In the genomic region with DNA sequence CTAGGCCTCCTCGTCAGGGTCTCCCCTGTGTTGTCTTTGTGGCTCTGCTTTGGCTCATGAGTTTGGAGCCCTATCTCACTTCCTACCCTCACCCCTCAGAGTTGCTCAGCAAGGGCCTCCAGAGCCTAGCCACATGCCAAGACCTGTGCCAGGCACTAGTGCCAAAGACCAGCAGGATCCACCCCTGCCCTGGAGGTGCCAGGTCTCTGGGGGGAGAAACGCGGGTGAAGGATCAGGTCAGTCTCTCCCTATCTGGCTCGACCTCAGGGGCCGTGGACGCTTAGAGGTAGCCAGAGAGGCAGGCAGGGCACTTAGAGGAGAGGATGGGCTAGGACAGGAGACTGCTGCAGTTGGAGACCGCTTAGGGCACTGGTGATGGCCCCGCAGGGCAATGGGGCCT, we compare ENCODE assay signal across 28 mouse cellular contexts.
DNase-seq lines count a peak whose midpoint lies in the region; ATAC-seq and TF ChIP-seq lines count a peak whose summit lies in the region.
"Had no signal": no experiment of that assay in that cellular context is flagged by ENCODE, and none has a peak within 500 bp of the region (broad histone marks: within the 10 kb centered on the region; RNA-seq: fewer than 3 reads in every experiment).

No protein-coding gene starts in this region.

- ATAC-seq in stomach, embryonic 16.5 days (ENCODE audit: insufficient read depth, low FRiP score): no peak
- ATAC-seq: CD4-positive, CD25-positive, alpha-beta regulatory T cell, adult 4 months; forebrain, embryonic 13.5 days; hindbrain, postnatal 0 days; intestine, embryonic 15.5 days; liver, embryonic 12.5 days had no signal

- no peak overlapping the region for H3K27ac ChIP-seq in cerebellum, adult 2 months (ENCODE audit: insufficient read depth, low read length)
- peak overlapping the region; percentile 37; the same call in 1 of the 2 replicates for H3K27ac ChIP-seq in heart, embryonic 10.5 days
- H3K27ac ChIP-seq in embryonic facial prominence, embryonic 10.5 days (replicated peaks): peak overlapping the region; percentile 51
- no peak overlapping the region for H3K27ac ChIP-seq in stomach, embryonic 16.5 days (ENCODE audit: low read length)
- H3K27ac ChIP-seq: forebrain, embryonic 13.5 days; hindbrain, postnatal 0 days; intestine, embryonic 15.5 days; liver, embryonic 12.5 days; midbrain, embryonic 12.5 days; neural tube, embryonic 12.5 days had no signal

- H3K9ac ChIP-seq in stomach, embryonic 16.5 days (ENCODE audit: low read length): 0 out of 2 replicates have a peak overlapping the region, but pooled peaks have one; percentile 0
- H3K9ac ChIP-seq: forebrain, embryonic 13.5 days; intestine, embryonic 15.5 days; liver, embryonic 12.5 days; liver, postnatal 0 days; midbrain, embryonic 12.5 days; neural tube, embryonic 12.5 days had no signal

- peak; percentile 40 to 50 for DNase-seq in cerebellum, adult 2 months
- no peak for DNase-seq in cerebellum, postnatal 14 days
- DNase-seq in heart, embryonic 10.5 days (ENCODE audit: low spot score): no peak
- no peak for DNase-seq in heart, adult 18-20 months
- no peak for DNase-seq in embryonic facial prominence, embryonic 10.5 days (ENCODE audit: low spot score)
- DNase-seq in lung, postnatal 25 days (ENCODE audit: low spot score): no peak
- DNase-seq: cerebellum, adult 11 months; gastrocnemius, postnatal 36 days; heart, postnatal 4 days; kidney, adult 2 months; kidney, postnatal 4 days; liver, postnatal 0 days; lung, postnatal 4 days; right cerebral cortex, adult 18-20 months; spleen, adult 18-20 months; thymus, adult 2 months; thymus, postnatal 36 days had no signal

- H3K9me3 ChIP-seq in heart, embryonic 10.5 days: no peaks in the 10 kb centered on the region
- no peaks in the 10 kb centered on the region for H3K9me3 ChIP-seq in embryonic facial prominence, embryonic 10.5 days
- H3K9me3 ChIP-seq in stomach, embryonic 16.5 days (replicated peaks; ENCODE audit: control insufficient read depth, low read length): no peaks in the 10 kb centered on the region
- H3K9me3 ChIP-seq: forebrain, embryonic 13.5 days; intestine, embryonic 15.5 days; liver, embryonic 12.5 days; megakaryocyte, embryonic 14.5 days; midbrain, embryonic 12.5 days; neural tube, embryonic 12.5 days had no signal

- H3K4me3 ChIP-seq in cerebellum, adult 2 months (replicated peaks; ENCODE audit: insufficient read depth, low read depth, low read length): no peak overlapping the region
- no peak overlapping the region for H3K4me3 ChIP-seq in heart, embryonic 10.5 days
- H3K4me3 ChIP-seq in embryonic facial prominence, embryonic 10.5 days: no peak overlapping the region
- H3K4me3 ChIP-seq in stomach, embryonic 16.5 days (replicated peaks; ENCODE audit: low read length): no peak overlapping the region
- H3K4me3 ChIP-seq: erythroblast, embryonic 14.5 days; forebrain, embryonic 13.5 days; intestine, embryonic 15.5 days; liver, embryonic 12.5 days; midbrain, embryonic 12.5 days; myocyte; neural tube, embryonic 12.5 days had no signal

- H3K36me3 ChIP-seq in heart, embryonic 10.5 days: peaks cover 12% of the 10 kb centered on the region
- H3K36me3 ChIP-seq in embryonic facial prominence, embryonic 10.5 days (replicated peaks): peaks cover 50% of the 10 kb centered on the region
- H3K36me3 ChIP-seq in stomach, embryonic 16.5 days (ENCODE audit: control insufficient read depth, insufficient read depth, low read length): no peaks in the 10 kb centered on the region
- H3K36me3 ChIP-seq: liver, embryonic 12.5 days had no signal

- 31% methylated on average over 8 of the region's 8 CpGs for whole genome bisulfite sequencing in cerebellum, adult 2 months
- WGBS in heart, embryonic 10.5 days: 74% methylated on average over 8 of the region's 8 CpGs
- WGBS in embryonic facial prominence, embryonic 10.5 days: 85% methylated on average over 8 of the region's 8 CpGs
- WGBS in stomach, embryonic 16.5 days: 65% methylated on average over 8 of the region's 8 CpGs

- no peak for TF ChIP-seq POLR2A in cerebellum, adult 2 months (IDR thresholded peaks at IDR 0.05; ENCODE audit: borderline replicate concordance, insufficient read depth, low read length)

- no peak for TF ChIP-seq CTCF in cerebellum, adult 2 months (IDR thresholded peaks at IDR 0.05; ENCODE audit: borderline replicate concordance, insufficient read depth, low read depth, low read length)

- peaks cover 43% of the 10 kb centered on the region for H3K4me1 ChIP-seq in cerebellum, adult 2 months (ENCODE audit: control insufficient read depth, insufficient read depth, low read length)
- H3K4me1 ChIP-seq in heart, embryonic 10.5 days: peaks cover 45% of the 10 kb centered on the region
- H3K4me1 ChIP-seq in embryonic facial prominence, embryonic 10.5 days: peaks cover 68% of the 10 kb centered on the region
- H3K4me1 ChIP-seq in stomach, embryonic 16.5 days (ENCODE audit: control insufficient read depth, insufficient read depth, low read length): peaks cover 40% of the 10 kb centered on the region

- no peak overlapping the region for H3K4me2 ChIP-seq in stomach, embryonic 16.5 days (ENCODE audit: low read depth, low read length)
- H3K4me2 ChIP-seq: forebrain, embryonic 13.5 days; intestine, embryonic 15.5 days; liver, embryonic 12.5 days; midbrain, embryonic 12.5 days; neural tube, embryonic 12.5 days had no signal

- H3K27me3 ChIP-seq in cerebellum, adult 2 months (ENCODE audit: control insufficient read depth, insufficient read depth, low read length): no peaks in the 10 kb centered on the region
- H3K27me3 ChIP-seq in heart, embryonic 10.5 days (ENCODE audit: insufficient read depth, poor library complexity, severe bottlenecking): peaks cover 80% of the 10 kb centered on the region
- no peaks in the 10 kb centered on the region for H3K27me3 ChIP-seq in embryonic facial prominence, embryonic 10.5 days (replicated peaks; ENCODE audit: low read depth, poor library complexity, severe bottlenecking)
- H3K27me3 ChIP-seq in stomach, embryonic 16.5 days (ENCODE audit: control insufficient read depth, insufficient read depth, low read length): no peaks in the 10 kb centered on the region
- H3K27me3 ChIP-seq: forebrain, embryonic 13.5 days; intestine, embryonic 15.5 days; liver, embryonic 12.5 days; midbrain, embryonic 12.5 days; neural tube, embryonic 12.5 days had no signal

Comparison
In these comparisons a context has a peak if more than half of its experiments do, and no peak if none do; other contexts are left out.
1. DNase-seq: peak in cerebellum, adult 2 months (2 of 2); none in cerebellum, postnatal 14 days (0 of 2), heart, embryonic 10.5 days (single experiment), heart, adult 18-20 months (0 of 2), embryonic facial prominence, embryonic 10.5 days (single experiment) and lung, postnatal 25 days (single experiment).
2. H3K27ac ChIP-seq: peak in heart, embryonic 10.5 days (single experiment) and embryonic facial prominence, embryonic 10.5 days (single experiment); none in cerebellum, adult 2 months (single experiment) and stomach, embryonic 16.5 days (single experiment).